Mouse (Mus musculus) bone marrow, adult 2 months (tissue): Measurements from ENCODE around the gene Pfas. TPM values are rescaled to one million over a fixed set of nuclear protein-coding genes. Genes with fewer than 3 reads are reported as not detected.
"Not testable (repeated sequence)": the region's sequence is repeated elsewhere in the genome, so short reads cannot be mapped to it uniquely, and the experiment has no call there.

ENCODE experiments used
- H3K27ac ChIP-seq: fragments of 200-500 bp; 2 replicates; pipeline ENCODE4 v1.5.1; 2012; ENCODE audit warnings: low read depth, mild to moderate bottlenecking, control low read depth, inconsistent platforms, low read length; ENCODE audit not compliant: control insufficient read depth, poor library complexity, insufficient read depth
- H3K4me1 ChIP-seq: fragments of 200-500 bp; 2 replicates; pipeline ENCODE4 v1.6.1; 2011; ENCODE audit warnings: low read length; ENCODE audit not compliant: control insufficient read depth, insufficient read depth
- H3K4me3 ChIP-seq: fragments of 200-500 bp; replicated peaks from 2 replicates; pipeline ENCODE3; 2011; ENCODE audit warnings: mild to moderate bottlenecking, low read depth, low read length, control low read depth; ENCODE audit not compliant: control insufficient read depth
- CTCF ChIP-seq: fragments of 200-500 bp; IDR thresholded peaks from 2 replicates; pipeline ENCODE4 v1.5.1; 2011; ENCODE audit warnings: low read length, control low read depth; ENCODE audit not compliant: control insufficient read depth, insufficient read depth
- POLR2A ChIP-seq: fragments of 200-500 bp; IDR thresholded peaks from 2 replicates; pipeline ENCODE4 v1.6.1; 2011; ENCODE audit warnings: low read depth, mild to moderate bottlenecking, control low read depth, low read length, borderline replicate concordance; ENCODE audit not compliant: control insufficient read depth
- WGBS: fragments of 180-500 bp; shearing (Covaris S2); methylation state at CpG from one replicate; pipeline ENCODE4 v1.1.7; 2018; 5-methylcytosine and 5-hydroxymethylcytosine counted together
- polyA plus RNA-seq: library from polyadenylated mRNA; stranded (reverse); fragments of >200 nt; gene quantifications from 2 replicates; pipeline ENCODE4 v1.2.4, GENCODE M21; 2011; ENCODE audit warnings: low replicate concordance; ENCODE audit not compliant: missing spikeins, insufficient read depth, insufficient read length

Gene Pfas
- polyA plus RNA-seq, 1 experiment: 34.4 TPM

DNA sequence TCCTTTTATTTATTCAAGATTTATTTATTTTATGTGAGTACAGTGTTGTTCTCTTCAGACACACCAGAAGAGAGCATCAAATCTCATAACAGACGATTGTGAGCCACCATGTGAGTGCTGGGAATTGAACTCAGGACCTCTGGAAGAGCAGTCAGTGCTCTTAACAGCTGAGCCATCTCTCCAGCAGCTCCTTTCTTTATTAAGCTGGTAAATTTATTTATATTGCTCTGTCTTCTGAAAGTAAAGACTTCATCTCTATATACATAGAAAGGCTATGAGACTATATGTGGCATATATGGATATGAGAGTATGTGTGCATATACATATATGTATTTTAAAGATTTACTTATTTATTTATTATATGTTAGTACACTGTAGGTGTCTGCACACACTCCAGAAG is 1.2 kb upstream of the Pfas start:
- Histone ChIP-seq H3K4me1 (peaks cover 2% of the 10 kb centered on the region; the same call in 1 of the 2 replicates), H3K4me3 (no peak overlapping the region), H3K27ac (no peak overlapping the region)
- no peak for TF ChIP-seq POLR2A
- no peak for TF ChIP-seq CTCF
- WGBS: 76% methylated on average over 1 of the region's 1 CpGs

GRCm38 (mm10) chr11:69006575-69006974 is 1.7 kb downstream of the Pfas start:
- not testable (repeated sequence) for H3K4me3 ChIP-seq, H3K4me1 ChIP-seq, H3K27ac ChIP-seq

DNA sequence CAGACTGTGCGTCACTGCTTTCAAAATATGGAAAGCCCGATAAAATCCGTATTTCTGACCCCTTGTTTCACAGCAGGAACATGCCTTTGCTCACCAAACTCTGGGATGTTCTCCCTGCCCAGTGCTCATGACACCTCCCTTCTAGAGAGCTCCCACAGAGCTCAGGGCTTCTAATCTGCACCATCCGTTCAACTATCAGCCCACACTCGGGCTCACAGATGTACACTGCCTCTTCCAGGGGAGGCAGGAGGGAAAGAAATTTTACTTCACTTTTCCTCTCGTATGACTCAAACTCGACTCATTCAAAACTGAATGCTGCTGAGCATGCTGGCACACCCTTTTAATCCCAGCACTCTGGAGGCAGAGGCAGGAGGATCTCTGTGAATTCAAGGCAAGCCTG is 3.1 kb downstream of the Pfas start:
- WGBS: 63% methylated on average over 7 of the region's 7 CpGs
- Histone ChIP-seq H3K27ac (peak overlapping the region; percentile 72), H3K4me1 (no peaks in the 10 kb centered on the region; the same call in 1 of the 2 replicates), H3K4me3 (no peak overlapping the region)
- TF ChIP-seq CTCF (no peak), POLR2A (no peak)

- WGBS: 64% methylated on average over 4 of the region's 4 CpGs
- no peak overlapping the region for H3K4me3 ChIP-seq
- TF ChIP-seq CTCF (no peak), POLR2A (no peak)
- H3K27ac ChIP-seq: no peak overlapping the region
- no peaks in the 10 kb centered on the region; the same call in 1 of the 2 replicates for H3K4me1 ChIP-seq
Measured at GRCm38 (mm10) chr11:69003592-69003991, 4.7 kb downstream of the Pfas start.

DNA sequence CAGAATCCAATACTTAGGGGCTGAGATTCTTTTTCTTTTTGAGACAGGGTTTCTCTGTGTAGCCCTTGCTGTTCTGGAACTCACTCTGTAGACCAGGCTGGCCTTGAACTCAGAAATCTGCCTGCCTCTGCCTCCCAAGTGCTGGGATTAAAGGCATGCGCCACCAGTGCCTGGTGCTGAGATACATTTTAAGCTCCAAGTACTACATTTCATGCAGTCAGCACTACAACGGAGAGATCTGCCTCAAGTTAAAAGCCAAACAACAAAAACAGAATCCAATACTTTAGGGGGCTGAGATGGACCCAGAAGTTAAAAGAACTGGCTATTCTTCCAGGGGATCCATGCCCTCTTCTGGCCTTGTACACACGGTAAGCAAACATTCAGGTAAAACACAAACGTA is 5.5 kb downstream of the Pfas start:
- WGBS: 92% methylated on average over 4 of the region's 4 CpGs
- not testable (repeated sequence) for H3K4me3 ChIP-seq, H3K4me1 ChIP-seq, H3K27ac ChIP-seq

DNA sequence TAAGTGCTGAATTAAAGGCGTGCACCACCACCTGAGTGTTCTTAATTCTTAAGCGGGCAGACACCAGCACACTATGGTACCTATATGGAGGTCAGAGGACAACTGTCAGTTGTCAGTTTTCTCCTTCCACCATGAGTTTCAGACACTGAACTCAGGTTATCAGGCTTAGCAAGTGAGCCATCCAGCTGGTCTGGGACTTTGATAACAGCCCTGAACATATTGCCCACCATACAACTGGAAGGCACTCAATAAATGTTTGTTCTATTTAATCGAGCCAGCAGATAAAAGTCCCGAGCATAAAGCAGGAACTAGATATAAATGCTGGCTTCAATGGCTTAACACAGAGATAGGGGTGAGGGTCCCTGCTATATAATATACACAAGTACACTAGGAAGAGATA is 11.2 kb downstream of the Pfas start:
- 66% methylated on average over 4 of the region's 4 CpGs for WGBS

GRCm38 (mm10) chr11:68994377-68994776 is 13.9 kb downstream of the Pfas start:
- Histone ChIP-seq H3K4me3 (no peak overlapping the region), H3K4me1 (no peaks in the 10 kb centered on the region), H3K27ac (no peak overlapping the region)
- TF ChIP-seq CTCF (no peak), POLR2A (no peak)
- WGBS: 90% methylated on average over 3 of the region's 3 CpGs

More for the DNA sequence above, 11.2 kb downstream of the Pfas start:
- Histone ChIP-seq H3K4me1 (no peaks in the 10 kb centered on the region), H3K27ac (no peak overlapping the region), H3K4me3 (no peak overlapping the region)
- TF ChIP-seq POLR2A (no peak), CTCF (no peak)

- 91% methylated on average over 7 of the region's 7 CpGs for WGBS
- TF ChIP-seq CTCF (no peak), POLR2A (no peak)
Measured at GRCm38 (mm10) chr11:68993122-68993521, 15.1 kb downstream of the Pfas start.

GRCm38 (mm10) chr11:68988341-68988740 is 19.9 kb downstream of the Pfas start:
- no peak overlapping the region for H3K27ac ChIP-seq
- no peak overlapping the region for H3K4me3 ChIP-seq
- TF ChIP-seq CTCF (no peak), POLR2A (no peak)
- no peaks in the 10 kb centered on the region for H3K4me1 ChIP-seq
- WGBS: 94% methylated on average over 17 of the region's 17 CpGs

More at GRCm38 (mm10) chr11:68993122-68993521, 15.1 kb downstream of the Pfas start:
- H3K27ac ChIP-seq: no peak overlapping the region
- no peak overlapping the region for H3K4me3 ChIP-seq
- H3K4me1 ChIP-seq: no peaks in the 10 kb centered on the region
